Mouse (Mus musculus) frontal cortex, postnatal 14 days (tissue): ENCODE results near the gene Pex26.

Source experiments
- DNase-seq, 2 experiments: peaks; one replicate each; pipeline ENCODE4 v3.0.0; 2022; ENCODE audit warnings: low spot score in 2 of 2

Gene Pex26

GRCm38 (mm10) chr6:121183414-121184173, at the start of gene Pex26:
TSS of gene Pex26 (plus strand) at chr6:121183667.
- peak; percentile 85 to 88 for DNase-seq

- no peak for DNase-seq
These were observed 49.2 kb upstream of the Pex26 start for GRCm38 (mm10) chr6:121134249-121134648.

- DNase-seq = no peak
These were observed 48.6 kb upstream of the Pex26 start for GRCm38 (mm10) chr6:121134884-121135283.

GRCm38 (mm10) chr6:121137222-121137621, 46.2 kb upstream of the Pex26 start:
- no peak for DNase-seq

- no peak for DNase-seq
These were observed 45.0 kb upstream of the Pex26 start for GRCm38 (mm10) chr6:121138338-121139040.

GRCm38 (mm10) chr6:121139271-121139670, 44.2 kb upstream of the Pex26 start:
- no peak for DNase-seq

DNA sequence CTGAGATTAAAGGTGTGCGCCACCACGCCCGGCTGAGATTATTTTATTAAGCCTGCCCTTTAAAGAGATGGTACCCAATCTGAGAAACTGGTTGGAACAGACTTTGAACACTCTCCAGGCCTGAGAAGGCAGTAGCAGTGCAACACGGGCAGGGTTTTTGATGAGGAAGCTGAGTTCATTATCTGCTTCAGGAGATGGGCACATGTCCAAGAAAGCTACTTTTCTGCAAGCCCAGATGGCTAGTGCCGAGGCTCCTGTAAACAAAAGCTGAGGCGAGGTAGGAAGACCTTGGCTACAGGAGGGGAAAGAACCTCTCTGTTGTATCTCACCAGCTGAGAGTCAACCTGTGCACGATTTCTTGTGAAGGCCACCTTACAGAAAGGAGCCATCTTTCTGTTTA, 41.2 kb upstream of the Pex26 start:
- no peak for DNase-seq

GRCm38 (mm10) chr6:121143439-121143838, 40.0 kb upstream of the Pex26 start:
- no peak for DNase-seq

DNA sequence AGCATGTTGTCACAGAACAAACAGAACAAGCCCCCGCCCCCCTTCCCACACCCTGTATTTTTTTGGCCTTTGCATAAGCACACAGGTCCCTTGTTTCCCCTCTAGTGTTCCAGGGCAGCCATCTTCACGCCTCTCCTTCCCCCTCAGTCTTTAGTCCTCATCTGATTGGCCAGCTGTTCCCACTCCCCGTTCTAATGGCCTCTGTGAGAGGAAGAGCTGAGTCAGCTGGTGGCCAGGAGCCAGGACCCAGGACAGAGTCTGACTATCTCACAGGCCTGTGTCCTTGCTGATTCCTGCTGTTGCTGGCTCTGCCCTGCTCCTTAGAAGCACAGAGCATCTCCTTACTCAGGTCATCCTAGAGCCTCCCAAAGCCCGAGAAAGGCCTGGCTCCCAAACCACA, 39.4 kb upstream of the Pex26 start:
- peak; percentile 20 to 21 for DNase-seq

DNA sequence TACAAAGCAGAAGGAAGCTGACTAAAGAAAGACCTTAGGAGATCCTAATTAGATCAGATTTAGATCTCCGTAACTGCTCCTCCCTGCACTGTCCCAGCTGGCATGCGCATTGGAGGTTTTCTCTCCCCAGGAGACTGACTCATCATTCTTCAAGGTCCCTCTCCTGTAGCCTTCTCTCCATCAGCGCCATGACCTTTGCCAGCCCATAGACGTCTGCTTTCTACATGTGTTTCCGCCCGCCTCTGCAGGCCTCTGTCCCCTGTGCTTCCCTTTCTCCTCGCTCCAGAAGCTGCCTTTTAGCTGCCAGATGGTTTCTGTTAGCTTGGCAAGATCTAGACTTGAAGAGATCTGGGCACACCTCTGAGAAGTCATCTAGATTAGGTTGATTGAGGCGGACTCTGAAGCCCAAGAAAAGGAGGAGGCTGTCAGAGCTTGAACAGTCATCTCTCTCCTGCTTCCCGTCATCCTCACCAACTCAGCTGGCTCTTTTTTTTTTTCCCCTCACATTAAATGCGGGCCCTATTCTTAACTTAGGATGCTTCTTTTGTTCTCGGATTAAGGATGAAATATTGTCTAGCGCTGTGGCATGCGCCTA, 38.4 kb upstream of the Pex26 start:
- no peak for DNase-seq

DNA sequence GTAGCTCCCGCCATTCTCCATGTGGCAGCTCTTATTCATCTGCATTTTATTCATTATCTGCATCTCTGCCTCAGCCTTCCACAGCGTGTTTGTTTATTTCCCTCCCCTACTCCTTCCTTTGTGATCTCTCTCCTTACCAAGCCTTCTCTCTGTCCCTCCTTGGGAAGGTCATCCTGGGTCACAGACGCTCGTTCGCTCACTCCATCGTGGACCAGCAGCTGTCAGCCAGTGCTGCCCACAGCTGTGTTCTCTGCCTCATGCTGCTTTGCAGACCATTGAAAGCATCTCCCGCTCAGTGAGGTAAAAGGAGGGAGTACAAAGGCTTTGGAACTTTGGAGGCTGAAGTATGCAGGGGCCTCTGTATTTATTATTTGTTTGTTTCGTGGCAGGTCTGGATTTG, 37.6 kb upstream of the Pex26 start:
- no peak for DNase-seq

DNA sequence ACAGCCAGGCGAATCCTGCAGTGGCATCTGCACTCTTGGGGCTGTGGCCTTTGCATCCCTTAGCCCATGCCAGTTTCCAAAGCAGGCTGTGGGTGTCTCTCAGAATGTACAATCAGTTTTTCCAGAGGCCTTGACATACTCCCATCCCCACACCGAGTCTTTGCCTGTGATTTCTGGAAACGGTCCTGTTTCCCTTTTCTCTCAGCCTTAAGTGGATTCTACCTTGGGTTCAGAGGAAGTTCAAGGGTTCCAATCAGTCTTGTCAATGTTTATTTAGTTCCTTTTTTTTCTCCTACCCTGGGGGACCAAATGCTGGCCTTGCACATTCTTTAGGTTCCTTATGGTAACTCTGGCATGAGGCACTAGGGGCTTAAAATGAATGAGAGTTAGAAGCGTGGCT, 36.7 kb upstream of the Pex26 start:
- DNase-seq = no peak

DNA sequence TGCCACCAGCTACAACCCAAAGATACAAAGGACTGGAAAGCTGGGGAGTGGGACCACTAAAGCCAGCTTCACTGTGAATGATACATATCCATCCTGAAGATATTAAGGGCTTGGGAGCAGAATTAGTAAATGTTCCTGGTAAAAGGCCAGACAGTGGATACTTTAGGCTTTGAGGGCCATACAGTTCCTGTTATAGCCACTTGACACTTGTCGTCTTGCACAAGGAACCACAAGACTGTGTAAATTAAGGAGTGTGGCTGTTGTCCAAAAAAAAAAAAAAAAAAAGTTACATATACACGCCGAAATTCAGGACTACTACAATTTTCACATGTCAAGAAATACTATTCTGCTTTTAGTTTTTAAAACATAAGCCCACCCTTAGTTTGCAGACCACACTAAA, 35.1 kb upstream of the Pex26 start:
- no peak for DNase-seq

DNA sequence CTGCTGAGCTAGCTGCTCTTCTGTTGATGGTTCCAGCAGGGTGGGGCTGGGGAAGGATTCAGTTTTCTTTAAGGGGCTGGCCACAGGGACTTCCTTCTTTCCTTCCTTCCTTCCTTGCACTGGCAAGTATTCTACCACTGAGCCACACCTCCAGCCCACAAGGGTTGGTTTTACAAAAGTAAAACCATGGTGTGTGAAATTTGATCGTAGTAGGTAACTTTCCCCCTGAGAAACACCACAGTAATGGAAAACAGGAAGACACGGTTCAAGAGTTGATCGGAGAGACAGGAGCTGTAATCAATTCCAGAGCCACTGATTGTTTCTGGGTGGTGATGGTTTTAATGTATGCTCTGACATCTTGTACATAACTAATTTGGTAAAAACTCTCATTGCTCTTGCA, 34.0 kb upstream of the Pex26 start:
- DNase-seq = no peak

DNA sequence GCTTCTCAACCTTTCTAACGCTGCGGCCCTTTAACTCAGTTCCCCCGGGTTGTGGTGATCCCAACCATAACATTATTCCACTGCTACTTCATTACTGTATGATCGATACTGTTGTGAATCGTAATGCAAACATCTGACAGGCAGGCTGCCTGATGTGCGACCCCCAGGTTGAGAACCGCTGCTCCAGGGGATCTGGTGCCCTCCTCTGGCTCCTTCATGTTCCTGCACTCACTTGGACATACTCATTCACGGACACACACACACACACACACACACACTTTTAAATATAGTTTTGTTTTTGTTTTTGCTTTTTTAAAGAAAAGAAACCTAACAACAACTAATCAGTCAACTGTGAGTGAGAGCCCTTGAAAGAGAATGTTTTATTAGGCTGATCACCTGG, 33.3 kb upstream of the Pex26 start:
- DNase-seq = no peak

DNA sequence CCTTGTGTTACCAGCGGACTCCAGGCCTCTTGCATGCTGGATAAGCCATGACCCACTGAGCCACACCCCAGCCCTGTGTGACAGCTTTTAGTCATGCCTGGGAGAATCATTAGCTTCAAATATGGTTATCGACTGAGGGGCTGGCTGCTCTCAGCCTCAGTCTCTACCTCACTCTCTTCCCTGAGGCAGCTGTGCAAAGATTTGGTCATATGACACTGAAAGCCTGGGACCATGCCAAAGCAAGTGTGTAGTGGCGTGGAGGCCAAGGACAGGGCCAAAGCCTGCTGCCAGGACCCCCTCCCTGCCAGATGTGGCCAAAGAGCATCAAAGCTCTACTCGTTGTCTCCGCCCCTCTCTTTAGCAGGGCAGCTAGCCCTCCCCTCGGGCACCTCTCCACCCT, 31.7 kb upstream of the Pex26 start:
- DNase-seq = no peak

- DNase-seq = no peak
These were observed 30.3 kb upstream of the Pex26 start for GRCm38 (mm10) chr6:121153177-121153576.

DNA sequence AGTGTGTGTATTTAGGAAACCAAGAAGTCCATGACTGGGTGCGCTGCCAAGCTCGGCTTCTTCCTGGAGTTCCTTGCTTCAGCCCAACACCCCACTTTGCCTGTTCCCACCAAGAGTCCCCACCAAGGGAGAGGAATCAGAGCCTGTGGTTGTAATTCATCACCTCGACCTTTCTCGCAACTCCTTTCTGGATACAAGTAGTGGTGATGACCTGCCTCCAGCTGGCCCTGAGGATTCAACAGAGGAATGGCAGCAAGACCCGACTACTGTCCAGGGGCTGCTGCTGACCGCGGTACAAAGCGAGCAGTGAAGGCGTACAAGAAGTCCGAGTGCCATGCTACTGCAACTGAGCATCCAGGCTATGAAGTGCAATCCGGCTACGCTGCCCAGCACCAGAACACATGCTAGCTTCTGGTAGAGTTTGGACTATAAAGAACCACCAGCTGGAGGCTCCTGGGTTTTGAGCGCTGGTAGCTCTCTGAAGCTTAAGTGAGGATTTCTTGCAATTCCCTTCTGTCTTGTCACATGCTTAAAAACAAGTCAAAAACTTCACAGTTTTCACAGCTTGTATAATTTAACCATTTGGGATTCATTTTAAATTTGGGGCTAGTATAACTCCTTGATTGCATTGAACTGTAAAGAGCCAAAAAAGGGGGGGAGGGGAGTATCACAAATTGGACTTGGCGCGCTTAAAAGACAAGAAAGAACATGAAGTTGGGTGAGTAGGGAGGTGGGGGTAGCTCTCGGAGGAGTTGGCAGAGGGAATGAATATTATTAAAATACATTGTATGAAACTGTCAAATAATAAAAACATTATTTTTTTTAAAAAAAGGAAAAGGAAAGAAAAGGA, 28.8 kb upstream of the Pex26 start:
- no peak for DNase-seq

- DNase-seq = no peak
These were observed 27.4 kb upstream of the Pex26 start for GRCm38 (mm10) chr6:121156030-121156429.

GRCm38 (mm10) chr6:121159616-121160015, 23.9 kb upstream of the Pex26 start:
- no peak for DNase-seq

GRCm38 (mm10) chr6:121160126-121160525, 23.3 kb upstream of the Pex26 start:
- no peak for DNase-seq

GRCm38 (mm10) chr6:121162616-121163015, 20.9 kb upstream of the Pex26 start:
- no peak for DNase-seq
